In genomic region chrX:36901655-36902054, GRCm38 (mm10) we compare ENCODE assay signal across 8 mouse cellular contexts. TPM values are rescaled to one million over a fixed set of nuclear protein-coding genes. Genes with fewer than 3 reads are reported as not detected.
DNase-seq lines count a peak whose midpoint lies in the region; ATAC-seq and TF ChIP-seq lines count a peak whose summit lies in the region.

No protein-coding gene starts in this region.

- no peaks in the 10 kb centered on the region for H3K9me3 ChIP-seq in lung, embryonic 15.5 days
- H3K9me3 ChIP-seq in embryonic facial prominence, embryonic 15.5 days (replicated peaks), result no peaks in the 10 kb centered on the region
- H3K9me3 ChIP-seq in intestine, postnatal 0 days (ENCODE audit: control insufficient read depth), result no peaks in the 10 kb centered on the region
- no peaks in the 10 kb centered on the region for H3K9me3 ChIP-seq in neural tube, embryonic 14.5 days (ENCODE audit: control insufficient read depth, low read length)

- no peak overlapping the region for H3K9ac ChIP-seq in lung, embryonic 15.5 days
- H3K9ac ChIP-seq in embryonic facial prominence, embryonic 15.5 days, result no peak overlapping the region
- no peak overlapping the region for H3K9ac ChIP-seq in intestine, postnatal 0 days (ENCODE audit: low read depth, low read length)
- H3K9ac ChIP-seq in neural tube, embryonic 14.5 days (replicated peaks; ENCODE audit: low read depth, low read length), result peak overlapping the region; percentile 62

- no peak for TF ChIP-seq CTCF in intestine, postnatal 0 days (IDR thresholded peaks at IDR 0.05; ENCODE audit: low read depth)

- WGBS in lung, embryonic 15.5 days, result 27% methylated on average over 3 of the region's 3 CpGs
- WGBS in embryonic facial prominence, embryonic 15.5 days, result 40% methylated on average over 3 of the region's 3 CpGs
- 39% methylated on average over 3 of the region's 3 CpGs for WGBS in intestine, postnatal 0 days
- 27% methylated on average over 3 of the region's 3 CpGs for WGBS in neural tube, embryonic 14.5 days

- H3K4me1 ChIP-seq in lung, embryonic 15.5 days, result 0 out of 2 replicates have a peak, but pooled peaks cover 6% of the 10 kb centered on the region
- H3K4me1 ChIP-seq in embryonic facial prominence, embryonic 15.5 days, result peaks cover 5% of the 10 kb centered on the region; the same call in 1 of the 2 replicates
- H3K4me1 ChIP-seq in intestine, postnatal 0 days (replicated peaks; ENCODE audit: control insufficient read depth, insufficient read depth, low read length), result no peaks in the 10 kb centered on the region
- H3K4me1 ChIP-seq in neural tube, embryonic 14.5 days (ENCODE audit: control insufficient read depth, insufficient read depth, low read length), result no peaks in the 10 kb centered on the region

- H3K27ac ChIP-seq in lung, embryonic 15.5 days, result no peak overlapping the region
- no peak overlapping the region for H3K27ac ChIP-seq in embryonic facial prominence, embryonic 15.5 days (replicated peaks)
- H3K27ac ChIP-seq in intestine, postnatal 0 days (ENCODE audit: low read depth, low read length), result no peak overlapping the region
- H3K27ac ChIP-seq in neural tube, embryonic 14.5 days (ENCODE audit: low read depth, low read length), result peak overlapping the region; percentile 82

- DNase-seq in lung, postnatal 10 days, result no peak
- DNase-seq in adrenal gland, adult (ENCODE audit: inconsistent age in 2 of 2, low spot score in 1 of 2), result no peak
- DNase-seq in natural killer cell, adult 2 months (ENCODE audit: low spot score in 2 of 2), result no peak

- peak overlapping the region; percentile 74 for H3K4me2 ChIP-seq in lung, embryonic 15.5 days
- H3K4me2 ChIP-seq in embryonic facial prominence, embryonic 15.5 days (replicated peaks), result peak overlapping the region; percentile 65
- peak overlapping the region; percentile 76 for H3K4me2 ChIP-seq in intestine, postnatal 0 days (replicated peaks; ENCODE audit: low read depth)
- H3K4me2 ChIP-seq in neural tube, embryonic 14.5 days (ENCODE audit: low read depth, low read length), result peak overlapping the region; percentile 42

- ATAC-seq in lung, embryonic 15.5 days (ENCODE audit: borderline replicate concordance, extremely low read depth, low FRiP score, low TSS enrichment), result no peak
- ATAC-seq in embryonic facial prominence, embryonic 15.5 days (ENCODE audit: insufficient number of reproducible peaks, low FRiP score, low TSS enrichment, low read depth), result no peak
- no peak for ATAC-seq in intestine, postnatal 0 days
- no peak for ATAC-seq in neural tube, embryonic 14.5 days (ENCODE audit: low read depth)
- no peak for ATAC-seq in erythroid progenitor cell, adult 5-6 weeks (replicated peaks; ENCODE audit: low FRiP score, poor library complexity, severe bottlenecking)

- no peaks in the 10 kb centered on the region for H3K36me3 ChIP-seq in lung, embryonic 15.5 days
- H3K36me3 ChIP-seq in embryonic facial prominence, embryonic 15.5 days, result no peaks in the 10 kb centered on the region
- H3K36me3 ChIP-seq in intestine, postnatal 0 days (ENCODE audit: control insufficient read depth, insufficient read depth), result no peaks in the 10 kb centered on the region
- no peaks in the 10 kb centered on the region for H3K36me3 ChIP-seq in neural tube, embryonic 14.5 days (ENCODE audit: control insufficient read depth, insufficient read depth, low read length)

- peak overlapping the region; percentile 55 for H3K4me3 ChIP-seq in lung, embryonic 15.5 days
- peak overlapping the region; percentile 53; the same call in 1 of the 2 replicates for H3K4me3 ChIP-seq in embryonic facial prominence, embryonic 15.5 days (replicated peaks)
- no peak overlapping the region for H3K4me3 ChIP-seq in intestine, postnatal 0 days (ENCODE audit: low read depth, low read length)
- peak overlapping the region; percentile 50 for H3K4me3 ChIP-seq in neural tube, embryonic 14.5 days (ENCODE audit: low read depth, low read length)

- H3K27me3 ChIP-seq in lung, embryonic 15.5 days, result no peaks in the 10 kb centered on the region
- no peaks in the 10 kb centered on the region for H3K27me3 ChIP-seq in embryonic facial prominence, embryonic 15.5 days
- no peaks in the 10 kb centered on the region for H3K27me3 ChIP-seq in intestine, postnatal 0 days (replicated peaks; ENCODE audit: control insufficient read depth, insufficient read depth, low read length)
- H3K27me3 ChIP-seq in neural tube, embryonic 14.5 days (ENCODE audit: control insufficient read depth, insufficient read depth, low read length), result no peaks in the 10 kb centered on the region

RNA-seq across cellular contexts. Expression of gene Nkrf, which starts 1.0 kb away (rescaled TPM):
- polyA plus RNA-seq in lung, embryonic 15.5 days (2015; fragmentation: Nextera tagmentation; extraction: Ambion mirVana), result 1.4 and 1.5 TPM in 2 replicates
- polyA plus RNA-seq in embryonic facial prominence, embryonic 15.5 days (2015; fragmentation: Nextera tagmentation; extraction: Ambion mirVana), result 1.3 and 2.1 TPM in 2 replicates
- polyA plus RNA-seq in intestine, postnatal 0 days (2015; fragmentation: Nextera tagmentation; extraction: Ambion mirVana), result 1.4 TPM in 2 replicates
- 21.4 and 25.6 TPM in 2 replicates for polyA plus RNA-seq in neural tube, embryonic 14.5 days (2014; fragmentation: Nextera tagmentation; extraction: Ambion mirVana)
- total RNA-seq in erythroid progenitor cell, adult 5-6 weeks (2015; ENCODE audit: low replicate concordance), result 5.0 and 5.4 TPM in 2 replicates
- total RNA-seq in erythroid progenitor cell, adult 5-6 weeks (2017; ENCODE audit: low replicate concordance), result 1.1 and 3.6 TPM in 2 replicates

RNA-seq across cellular contexts. Expression of gene C330007P06Rik, which starts 27.7 kb away (rescaled TPM):
- 31.6 and 35.7 TPM in 2 replicates for polyA plus RNA-seq in lung, embryonic 15.5 days (2015; fragmentation: Nextera tagmentation; extraction: Ambion mirVana)
- polyA plus RNA-seq in embryonic facial prominence, embryonic 15.5 days (2015; fragmentation: Nextera tagmentation; extraction: Ambion mirVana), result 30.1 and 33.2 TPM in 2 replicates
- 17.8 and 18.1 TPM in 2 replicates for polyA plus RNA-seq in intestine, postnatal 0 days (2015; fragmentation: Nextera tagmentation; extraction: Ambion mirVana)
- 27.5 and 29.7 TPM in 2 replicates for polyA plus RNA-seq in neural tube, embryonic 14.5 days (2014; fragmentation: Nextera tagmentation; extraction: Ambion mirVana)
- total RNA-seq in erythroid progenitor cell, adult 5-6 weeks (2015; ENCODE audit: low replicate concordance), result 12.3 and 31.4 TPM in 2 replicates
- 28.6 and 39.3 TPM in 2 replicates for total RNA-seq in erythroid progenitor cell, adult 5-6 weeks (2017; ENCODE audit: low replicate concordance)

RNA-seq across cellular contexts. Expression of gene Ube2a, which starts 28.0 kb away (rescaled TPM):
- 129 and 132 TPM in 2 replicates for polyA plus RNA-seq in lung, embryonic 15.5 days (2015; fragmentation: Nextera tagmentation; extraction: Ambion mirVana)
- 112 and 119 TPM in 2 replicates for polyA plus RNA-seq in embryonic facial prominence, embryonic 15.5 days (2015; fragmentation: Nextera tagmentation; extraction: Ambion mirVana)
- 153 and 168 TPM in 2 replicates for polyA plus RNA-seq in intestine, postnatal 0 days (2015; fragmentation: Nextera tagmentation; extraction: Ambion mirVana)
- polyA plus RNA-seq in neural tube, embryonic 14.5 days (2014; fragmentation: Nextera tagmentation; extraction: Ambion mirVana), result 129 and 134 TPM in 2 replicates
- 31.4 and 78.0 TPM in 2 replicates for total RNA-seq in erythroid progenitor cell, adult 5-6 weeks (2015; ENCODE audit: low replicate concordance)
- total RNA-seq in erythroid progenitor cell, adult 5-6 weeks (2017; ENCODE audit: low replicate concordance), result 13.8 and 20.5 TPM in 2 replicates
